Mouse (Mus musculus) thymus, adult 2 months (tissue): ENCODE results near the gene Lce1m.

Experiments
- CTCF ChIP-seq: fragments of 200-500 bp; IDR thresholded peaks from 2 replicates; pipeline ENCODE4 v1.5.1; 2012; ENCODE audit warnings: mild to moderate bottlenecking, control low read depth, low read length, moderate library complexity, borderline replicate concordance; ENCODE audit not compliant: control insufficient read depth, poor library complexity, insufficient read depth; ENCODE audit errors: extremely low read depth
- POLR2A ChIP-seq: fragments of 200-500 bp; IDR thresholded peaks from 2 replicates; pipeline ENCODE4 v1.6.1; 2012; ENCODE audit warnings: mild to moderate bottlenecking, low read length, control low read depth, moderate library complexity; ENCODE audit not compliant: control insufficient read depth, poor library complexity, insufficient read depth; ENCODE audit errors: extremely low read depth

- TF ChIP-seq POLR2A = no peak
- no peak for TF ChIP-seq CTCF
Measured at GRCm38 (mm10) chr3:93031450-93031849, 12.6 kb upstream of the Lce1m start.
